Mouse (Mus musculus) embryonic facial prominence, embryonic 13.5 days (tissue): Measurements from ENCODE around the gene Gas7. TPM values are rescaled to one million over a fixed set of nuclear protein-coding genes. Genes with fewer than 3 reads are reported as not detected.

ENCODE experiments used
- ATAC-seq: fragments of 200-750 bp; cut with Nextera tagmentation; 2 replicates; pipeline ENCODE4 v1.8.0; 2017; ENCODE audit warnings: low read depth; ENCODE audit not compliant: insufficient number of reproducible peaks, insufficient read depth, low FRiP score, low TSS enrichment
- H3K27ac ChIP-seq: fragments of 300-500 bp; sonication (generic); 2 replicates; pipeline ENCODE4 v1.5.1; 2015; ENCODE audit warnings: moderate library complexity, mild to moderate bottlenecking, inconsistent platforms
- H3K27me3 ChIP-seq: fragments of 300-500 bp; sonication (generic); 2 replicates; pipeline ENCODE4 v1.6.1; 2015; ENCODE audit warnings: mild to moderate bottlenecking, inconsistent platforms
- H3K36me3 ChIP-seq: fragments of 300-500 bp; sonication (generic); 2 replicates; pipeline ENCODE4 v1.6.1; 2015; ENCODE audit warnings: mild to moderate bottlenecking, inconsistent platforms
- H3K4me1 ChIP-seq: fragments of 300-500 bp; sonication (generic); 2 replicates; pipeline ENCODE4 v1.6.1; 2015; ENCODE audit warnings: inconsistent platforms
- H3K4me2 ChIP-seq: fragments of 300-500 bp; sonication (generic); 2 replicates; pipeline ENCODE4 v1.6.1; 2015; ENCODE audit warnings: moderate library complexity, mild to moderate bottlenecking, inconsistent platforms
- H3K4me3 ChIP-seq: fragments of 300-500 bp; sonication (generic); 2 replicates; pipeline ENCODE4 v1.5.1; 2015; ENCODE audit warnings: mild to moderate bottlenecking, inconsistent platforms
- H3K9ac ChIP-seq: fragments of 300-500 bp; sonication (generic); 2 replicates; pipeline ENCODE4 v1.6.1; 2015; ENCODE audit warnings: mild to moderate bottlenecking, inconsistent platforms
- H3K9me3 ChIP-seq: fragments of 300-500 bp; sonication (generic); 2 replicates; pipeline ENCODE4 v1.6.1; 2016; ENCODE audit warnings: inconsistent platforms
- WGBS: fragments of 180-500 bp; shearing (Covaris S2); methylation state at CpG from one replicate; pipeline ENCODE4 v1.1.7; 2015; ENCODE audit warnings: mixed read lengths; 5-methylcytosine and 5-hydroxymethylcytosine counted together
- polyA plus RNA-seq: library from polyadenylated mRNA; unstranded; fragments of >200 nt; fragmentation: Nextera tagmentation; extraction: Ambion mirVana; gene quantifications from 2 replicates; pipeline ENCODE4 v1.2.1, GENCODE M21; 2015

Gas7 gene
- polyA plus RNA-seq, 1 experiment from 2014 or later: 9.3 TPM

DNA sequence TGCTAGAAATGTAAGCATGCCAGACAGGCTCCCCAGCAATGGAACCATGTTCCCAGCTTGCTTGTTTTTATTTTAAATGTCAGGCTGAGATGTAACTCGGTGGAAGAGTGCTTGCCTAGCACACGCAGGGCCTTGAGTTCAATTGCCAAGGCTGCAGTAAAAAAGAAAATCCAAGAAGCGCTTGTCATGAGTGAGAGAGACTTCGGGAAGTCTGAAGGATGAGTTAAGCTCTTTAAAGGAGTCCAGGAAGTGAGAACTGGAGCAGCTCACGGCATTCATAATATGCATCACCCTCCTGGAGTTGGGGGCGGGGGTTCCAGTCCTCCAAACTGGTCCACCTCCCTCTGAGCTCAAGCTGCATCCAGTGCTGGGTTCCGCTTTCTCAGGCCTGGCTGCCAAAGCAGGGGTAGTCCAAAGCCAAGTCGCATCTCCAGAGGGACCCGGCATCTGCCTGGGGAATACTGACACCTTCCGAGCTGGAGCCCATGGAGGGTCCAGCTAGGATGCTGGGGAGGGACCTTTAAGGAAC, 34.5 kb downstream of the Gas7 start:
- Histone ChIP-seq H3K27me3 (no peaks in the 10 kb centered on the region), H3K9me3 (no peaks in the 10 kb centered on the region), H3K36me3 (no peaks in the 10 kb centered on the region), H3K4me3 (no peak overlapping the region), H3K4me1 (peaks cover 4% of the 10 kb centered on the region; the same call in 1 of the 2 replicates), H3K9ac (no peak overlapping the region), H3K27ac (no peak overlapping the region), H3K4me2 (no peak overlapping the region)
- no peak for ATAC-seq
- WGBS: 75% methylated on average over 10 of the region's 10 CpGs

DNA sequence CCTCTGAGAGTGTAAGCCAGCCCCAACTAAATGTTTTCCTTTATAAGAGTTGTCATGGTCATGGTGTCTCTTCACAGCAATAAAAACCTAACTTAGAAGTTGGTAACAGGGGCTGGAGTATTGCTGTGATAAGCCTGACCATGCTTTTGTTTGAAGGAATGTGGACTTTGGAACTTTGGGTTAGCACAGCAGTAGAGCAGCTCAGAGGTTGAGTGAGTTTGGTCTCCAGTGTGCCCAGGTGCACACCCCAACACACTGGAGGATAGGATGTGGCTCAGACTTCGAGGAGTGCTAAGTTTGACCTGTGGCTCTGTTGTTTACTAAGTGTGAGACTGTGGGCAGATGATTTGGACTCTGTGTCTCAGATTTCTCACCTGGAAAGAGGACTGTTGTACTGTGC, 41.6 kb downstream of the Gas7 start:
- Histone ChIP-seq H3K4me3 (no peak overlapping the region), H3K4me1 (peaks cover 4% of the 10 kb centered on the region; the same call in 1 of the 2 replicates), H3K9me3 (no peaks in the 10 kb centered on the region), H3K4me2 (no peak overlapping the region), H3K9ac (no peak overlapping the region), H3K27ac (no peak overlapping the region), H3K36me3 (no peaks in the 10 kb centered on the region), H3K27me3 (no peaks in the 10 kb centered on the region)
- 53% methylated on average over 1 of the region's 1 CpGs for WGBS
- no peak for ATAC-seq

DNA sequence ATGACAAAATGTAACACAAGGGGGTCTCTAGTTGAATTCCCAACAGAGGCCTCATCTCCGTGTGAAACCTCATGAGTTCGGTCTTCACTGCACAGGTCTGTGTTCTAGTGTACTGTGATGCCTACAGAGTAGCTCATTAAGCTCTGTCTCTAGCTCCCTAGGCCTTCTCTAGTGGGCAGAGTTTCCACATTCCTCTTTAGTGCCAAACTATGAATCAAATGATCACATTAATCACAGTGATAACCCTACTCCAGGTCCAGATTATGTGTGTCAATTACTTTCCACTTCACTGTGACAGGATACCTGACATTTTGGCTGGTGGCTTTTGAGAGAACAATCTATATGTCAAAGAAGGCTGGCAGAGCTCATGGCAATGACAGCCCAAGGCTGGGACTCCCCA, 44.9 kb downstream of the Gas7 start:
- no peaks in the 10 kb centered on the region for H3K9me3 ChIP-seq
- no peaks in the 10 kb centered on the region for H3K4me1 ChIP-seq
- no peak overlapping the region for H3K9ac ChIP-seq
- no peaks in the 10 kb centered on the region for H3K36me3 ChIP-seq
- ATAC-seq: no peak
- H3K4me2 ChIP-seq: no peak overlapping the region
- H3K4me3 ChIP-seq: no peak overlapping the region
- H3K27ac ChIP-seq: no peak overlapping the region
- H3K27me3 ChIP-seq: no peaks in the 10 kb centered on the region
- WGBS: 89% methylated on average over 2 of the region's 2 CpGs

DNA sequence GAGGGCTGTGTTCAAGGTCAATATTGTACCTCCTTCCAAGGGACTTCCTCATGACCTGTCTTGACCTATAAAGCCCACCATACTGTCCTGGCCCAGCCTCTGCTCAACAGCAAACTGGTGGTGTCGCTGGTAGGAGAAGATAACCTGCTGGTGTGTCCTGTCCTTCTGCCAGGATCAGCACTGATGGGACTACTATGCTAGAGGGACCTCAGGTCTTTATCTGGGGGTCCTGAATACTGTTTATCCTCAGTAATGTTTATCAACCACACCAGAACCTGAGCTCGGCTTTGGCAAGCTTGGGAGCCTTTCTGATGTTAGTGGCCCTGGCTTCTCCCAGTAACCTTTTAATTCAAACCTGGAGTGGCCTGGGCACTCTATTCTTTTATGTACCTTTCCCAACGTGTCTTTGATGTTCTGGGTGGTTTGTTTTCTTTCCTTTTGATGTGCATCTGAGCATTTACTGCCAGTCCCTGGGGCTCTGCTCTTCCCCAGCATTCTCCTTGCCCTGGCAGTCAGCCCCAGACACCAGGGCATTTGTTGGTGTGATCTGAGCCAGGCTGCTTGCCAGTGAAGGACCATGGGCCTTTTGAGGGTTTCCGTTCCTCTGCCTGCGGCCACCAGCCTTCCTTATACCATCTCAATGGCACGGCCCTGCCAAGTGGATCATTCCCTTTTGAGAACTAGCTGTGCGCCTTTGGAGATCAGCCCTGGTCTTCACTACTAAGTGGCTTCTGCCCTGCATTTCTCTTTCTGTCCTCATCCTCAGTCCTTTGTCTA, 46.4 kb downstream of the Gas7 start:
- Histone ChIP-seq H3K4me2 (no peak overlapping the region), H3K4me3 (no peak overlapping the region), H3K9ac (no peak overlapping the region), H3K4me1 (no peaks in the 10 kb centered on the region), H3K27ac (no peak overlapping the region), H3K27me3 (no peaks in the 10 kb centered on the region), H3K36me3 (no peaks in the 10 kb centered on the region), H3K9me3 (no peaks in the 10 kb centered on the region)
- WGBS: 73% methylated on average over 7 of the region's 7 CpGs
- ATAC-seq: no peak

DNA sequence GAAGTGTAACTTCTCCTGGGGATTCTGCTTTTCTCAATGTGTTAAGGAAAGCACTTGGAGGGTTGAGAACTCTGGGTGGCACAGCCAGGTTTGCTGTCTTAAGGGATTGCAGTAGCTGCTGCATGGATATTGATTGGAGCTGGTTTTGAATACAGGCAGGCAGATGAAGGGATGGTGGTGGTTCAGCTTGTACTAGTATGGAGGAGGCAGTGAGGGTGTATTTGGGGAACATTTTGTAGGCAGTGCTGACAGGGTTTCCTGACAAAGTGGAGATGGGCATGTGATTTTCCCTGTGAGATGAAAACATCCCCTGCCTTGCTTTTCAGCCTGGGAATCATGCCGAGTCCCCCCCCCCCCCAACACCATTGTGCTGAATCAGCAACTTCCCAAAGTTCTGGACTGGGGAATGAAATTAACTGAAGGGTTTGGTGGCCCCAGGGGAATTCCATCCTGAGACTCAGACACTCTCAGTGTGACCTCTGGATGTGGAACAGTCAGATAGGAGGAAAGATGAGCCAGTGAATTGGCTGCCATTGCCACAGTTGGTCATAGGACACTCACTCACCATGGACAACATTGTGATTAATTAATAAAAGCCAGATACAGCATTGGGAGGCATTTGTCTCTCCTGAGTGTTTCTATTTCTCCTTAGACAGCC, 54.1 kb downstream of the Gas7 start:
- Histone ChIP-seq H3K4me1 (no peaks in the 10 kb centered on the region), H3K9ac (no peak overlapping the region), H3K27me3 (no peaks in the 10 kb centered on the region), H3K4me2 (no peak overlapping the region), H3K9me3 (no peaks in the 10 kb centered on the region), H3K36me3 (no peaks in the 10 kb centered on the region), H3K4me3 (no peak overlapping the region), H3K27ac (no peak overlapping the region)
- ATAC-seq: no peak
- WGBS: 63% methylated on average over 1 of the region's 1 CpGs

DNA sequence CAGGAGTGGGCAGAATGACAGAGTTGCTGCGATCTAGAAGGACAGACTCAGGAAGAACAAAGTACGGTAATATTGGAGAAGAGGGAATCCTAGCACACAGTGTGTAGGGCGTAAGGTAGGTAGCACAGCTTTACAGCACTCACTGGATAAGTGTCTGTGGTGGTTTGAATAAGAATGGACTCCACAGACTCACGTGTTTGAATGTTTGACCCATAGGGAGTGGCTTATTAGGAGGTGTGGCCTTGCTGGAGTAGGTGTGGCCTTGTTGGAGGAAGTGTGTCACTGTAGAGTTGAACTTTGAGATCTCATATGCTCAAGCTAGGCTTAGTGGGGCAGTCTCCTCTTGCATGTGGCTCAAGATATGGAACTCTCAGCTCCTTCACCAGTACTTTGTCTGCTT, 55.6 kb downstream of the Gas7 start:
- WGBS: 89% methylated on average over 4 of the region's 4 CpGs
- H3K36me3 ChIP-seq: no peaks in the 10 kb centered on the region
- ATAC-seq: no peak

DNA sequence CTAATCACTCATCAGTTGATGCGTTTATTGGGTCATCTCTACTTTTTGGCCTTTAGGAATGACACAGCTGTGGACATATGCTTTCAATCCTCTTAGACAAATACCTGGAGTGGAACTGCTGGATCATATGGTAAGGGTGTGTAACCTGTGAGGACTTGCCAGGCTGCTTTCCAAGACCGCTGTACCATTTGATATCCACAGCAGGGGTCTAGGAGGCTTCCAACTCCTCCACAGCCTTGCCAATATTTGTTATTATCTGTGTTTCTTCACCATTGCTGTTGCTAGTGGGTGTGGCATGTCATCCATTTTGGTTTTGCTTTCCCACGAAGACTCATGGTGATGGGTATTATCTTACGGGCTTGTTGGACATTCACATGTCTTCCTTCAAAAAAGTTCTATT, 57.8 kb downstream of the Gas7 start:
- Histone ChIP-seq H3K36me3 (no peaks in the 10 kb centered on the region), H3K27me3 (no peaks in the 10 kb centered on the region), H3K27ac (no peak overlapping the region), H3K4me3 (no peak overlapping the region), H3K9me3 (no peaks in the 10 kb centered on the region), H3K4me1 (peaks cover 10% of the 10 kb centered on the region), H3K9ac (no peak overlapping the region), H3K4me2 (no peak overlapping the region)
- no peak for ATAC-seq
- WGBS: 83% methylated on average over 4 of the region's 4 CpGs

More for the DNA sequence above, 55.6 kb downstream of the Gas7 start:
- Histone ChIP-seq H3K4me3 (no peak overlapping the region), H3K27ac (no peak overlapping the region), H3K4me1 (peaks cover 8% of the 10 kb centered on the region), H3K9ac (no peak overlapping the region), H3K9me3 (no peaks in the 10 kb centered on the region), H3K4me2 (no peak overlapping the region), H3K27me3 (no peaks in the 10 kb centered on the region)

DNA sequence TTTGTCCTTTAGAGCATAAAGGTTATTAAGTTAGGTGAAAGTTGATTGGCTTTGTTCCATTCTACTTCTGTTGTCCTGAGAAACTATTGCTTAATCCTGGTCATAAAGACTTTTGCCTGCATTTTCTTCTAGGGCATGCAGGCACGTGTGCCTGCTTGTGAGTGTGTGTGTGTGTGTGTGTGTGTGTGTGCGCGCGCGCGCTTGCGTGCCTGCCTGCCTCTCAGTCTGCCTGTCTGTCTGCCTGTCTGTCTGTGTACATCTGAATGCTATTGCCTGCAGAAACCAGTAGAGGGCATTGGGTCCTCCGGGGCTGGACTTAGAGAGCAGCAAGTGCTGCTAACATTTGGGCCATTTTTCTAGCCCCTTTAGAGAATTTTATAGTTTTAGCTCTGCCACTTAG, 59.2 kb downstream of the Gas7 start:
- ATAC-seq: no peak
- no peak overlapping the region for H3K27ac ChIP-seq
- no peak overlapping the region for H3K9ac ChIP-seq
- no peak overlapping the region for H3K4me3 ChIP-seq
- no peaks in the 10 kb centered on the region for H3K27me3 ChIP-seq
- no peaks in the 10 kb centered on the region for H3K9me3 ChIP-seq
- WGBS: 85% methylated on average over 8 of the region's 8 CpGs
- peaks cover 10% of the 10 kb centered on the region for H3K4me1 ChIP-seq
- no peak overlapping the region for H3K4me2 ChIP-seq
- H3K36me3 ChIP-seq: no peaks in the 10 kb centered on the region

DNA sequence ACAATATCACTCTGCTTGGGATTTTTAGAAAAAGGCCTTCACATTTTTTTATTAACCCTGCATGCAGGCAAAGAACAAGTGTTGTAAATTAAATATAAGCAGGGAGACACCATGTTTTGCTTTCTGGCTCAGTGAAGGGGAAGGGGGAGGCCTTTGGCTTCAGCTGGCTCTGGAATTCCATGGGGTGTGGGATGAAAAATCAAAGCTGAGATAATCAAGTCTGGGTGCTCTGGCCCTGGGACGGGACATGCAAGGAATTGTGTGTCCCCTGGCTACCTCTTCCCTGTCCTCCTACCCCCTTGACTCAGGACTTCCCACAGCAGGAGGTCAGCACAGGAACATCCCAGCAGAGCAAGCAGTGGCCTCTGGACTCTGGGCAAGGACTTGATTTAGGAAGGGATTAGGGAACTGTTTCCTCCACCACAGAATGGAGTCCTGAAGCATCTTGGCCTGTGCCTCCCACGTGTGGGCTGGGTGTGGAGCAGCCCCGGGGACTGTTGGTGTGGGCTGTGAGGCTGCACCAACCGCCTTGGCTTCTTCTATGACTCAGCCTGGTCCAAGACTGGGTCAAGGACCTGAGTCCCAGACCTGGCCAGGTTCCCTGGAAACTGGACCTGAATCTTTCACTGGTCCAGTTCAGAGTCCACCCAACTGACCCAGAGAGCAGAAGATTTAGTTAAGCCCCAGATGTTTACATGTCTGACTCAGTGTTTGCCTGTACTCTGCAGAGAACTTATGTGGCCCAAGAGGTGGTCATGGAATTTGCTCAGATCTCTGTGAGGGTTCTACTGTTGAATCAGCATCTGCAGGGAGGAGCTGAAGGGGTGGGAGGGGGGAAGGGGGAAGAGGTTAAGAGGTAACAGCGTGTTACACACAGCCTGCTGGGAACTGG, 60.0 kb downstream of the Gas7 start:
- Histone ChIP-seq H3K4me3 (no peak overlapping the region), H3K4me1 (peaks cover 10% of the 10 kb centered on the region), H3K4me2 (no peak overlapping the region), H3K9ac (no peak overlapping the region), H3K27me3 (no peaks in the 10 kb centered on the region), H3K27ac (no peak overlapping the region), H3K9me3 (no peaks in the 10 kb centered on the region), H3K36me3 (no peaks in the 10 kb centered on the region)
- WGBS: 52% methylated on average over 5 of the region's 5 CpGs
- no peak for ATAC-seq

DNA sequence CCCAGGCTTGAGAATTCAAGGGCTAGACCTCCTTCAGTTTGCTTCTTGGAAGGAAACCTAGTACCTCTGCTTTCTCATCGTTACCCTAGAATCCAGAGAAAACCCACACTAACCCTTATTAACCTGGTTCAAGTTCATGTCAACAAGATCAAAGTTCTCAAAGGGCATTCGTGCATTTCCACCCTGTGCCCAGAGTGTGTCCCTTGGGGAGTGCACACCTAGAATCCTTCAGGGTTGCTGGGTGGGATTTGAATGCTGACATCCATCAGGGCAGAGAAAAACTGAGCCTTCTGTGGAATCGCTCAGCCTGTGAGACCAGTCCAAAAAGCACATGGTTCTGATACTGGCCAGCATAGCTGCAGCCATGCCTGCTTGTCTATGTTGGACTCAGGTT, 60.7 kb downstream of the Gas7 start:
- ATAC-seq: no peak
- no peak overlapping the region for H3K27ac ChIP-seq
- no peak overlapping the region for H3K4me2 ChIP-seq
- no peak overlapping the region for H3K4me3 ChIP-seq
- no peaks in the 10 kb centered on the region for H3K36me3 ChIP-seq
- no peak overlapping the region for H3K9ac ChIP-seq
- no peaks in the 10 kb centered on the region for H3K27me3 ChIP-seq
- no peaks in the 10 kb centered on the region for H3K9me3 ChIP-seq
- 68% methylated on average over 3 of the region's 3 CpGs for WGBS
- H3K4me1 ChIP-seq: peaks cover 15% of the 10 kb centered on the region

DNA sequence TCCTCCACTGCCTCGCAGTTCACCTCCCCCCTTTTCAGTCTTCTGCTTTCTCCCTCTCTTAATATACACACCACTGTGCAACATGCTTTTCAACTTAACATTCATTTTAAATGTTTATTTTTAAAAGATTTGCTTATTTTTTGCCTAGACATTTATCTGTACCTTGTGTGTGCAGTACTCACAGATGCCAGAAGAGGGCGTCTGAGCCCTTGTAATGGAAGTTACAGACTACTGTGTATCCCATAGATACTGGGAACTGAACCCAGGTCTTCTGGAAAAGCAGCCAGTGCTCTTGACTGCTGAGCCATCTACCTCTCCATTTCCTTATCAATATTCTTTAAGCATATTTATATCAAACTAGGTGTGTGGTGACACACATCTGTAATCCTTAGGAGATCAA, 62.5 kb downstream of the Gas7 start:
- no peak for ATAC-seq
- WGBS: 60% methylated on average over 2 of the region's 2 CpGs
- H3K9me3 ChIP-seq: no peaks in the 10 kb centered on the region

More for the DNA sequence above, 62.5 kb downstream of the Gas7 start:
- peaks cover 15% of the 10 kb centered on the region for H3K4me1 ChIP-seq
- no peak overlapping the region for H3K27ac ChIP-seq
- H3K4me3 ChIP-seq: no peak overlapping the region
- H3K36me3 ChIP-seq: no peaks in the 10 kb centered on the region
- no peak overlapping the region for H3K9ac ChIP-seq
- no peaks in the 10 kb centered on the region for H3K27me3 ChIP-seq
- H3K4me2 ChIP-seq: no peak overlapping the region
